Mouse (Mus musculus): Measurements from ENCODE around the gene Pnpt1. TPM values are rescaled to one million over a fixed set of nuclear protein-coding genes. Genes with fewer than 3 reads are reported as not detected.

Gene Pnpt1
- polyA plus RNA-seq (2015; fragmentation: Nextera tagmentation; extraction: Ambion mirVana): 25.1 and 26.0 TPM in 2 replicates

DNA sequence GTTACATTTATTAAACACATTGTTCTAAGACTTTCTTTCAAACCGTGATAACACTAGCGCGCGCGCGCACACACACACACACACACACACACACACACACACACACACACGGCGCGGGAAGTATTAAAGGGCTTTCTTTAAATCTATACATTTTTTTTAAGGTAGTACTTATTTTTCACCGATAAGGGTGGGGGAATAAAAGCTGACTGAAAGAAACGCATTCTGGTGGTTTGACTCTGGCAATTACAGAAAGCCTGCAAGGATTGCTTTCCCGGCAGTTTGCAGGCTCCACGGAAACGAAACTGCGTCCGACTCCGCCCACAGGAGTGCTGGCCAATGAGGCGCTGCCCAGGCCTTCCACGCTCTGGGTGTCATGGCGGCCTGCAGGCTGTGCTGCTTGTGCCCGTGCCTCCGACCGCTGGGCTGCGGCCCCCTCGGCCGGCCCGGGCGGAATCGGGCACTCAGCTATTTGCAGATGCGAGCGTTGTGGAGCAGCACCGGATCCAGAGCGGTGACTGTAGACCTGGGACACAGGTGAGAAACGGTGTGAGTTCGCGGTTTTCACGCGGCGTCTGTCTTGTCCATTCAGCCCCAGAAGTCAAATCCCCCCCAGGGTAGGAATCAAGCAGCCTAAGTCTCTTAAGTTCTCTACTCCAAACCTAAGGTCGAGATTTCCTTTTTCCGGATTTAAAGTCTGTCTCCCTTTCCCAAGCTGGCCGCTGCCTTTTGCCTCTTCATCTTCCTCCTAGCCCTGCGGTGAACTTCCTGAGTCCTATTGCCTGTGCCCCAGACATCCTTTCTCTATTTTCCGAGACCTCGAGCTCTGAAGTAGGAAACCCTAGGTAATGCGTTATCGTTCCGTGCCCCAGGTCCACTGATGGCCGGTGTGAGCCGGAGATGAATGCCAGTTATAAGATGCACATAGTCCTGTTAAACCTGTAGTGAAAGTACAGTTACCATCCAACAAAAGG, at the start of gene Pnpt1:
Pnpt1 (plus strand) TSS at position 360 of the 971 bp plus-strand sequence.
- H3K36me3 ChIP-seq (replicated peaks): peaks cover 16% of the 10 kb centered on the region
- peak within 1 kb of the TSS; percentile 77 for H3K4me2 ChIP-seq
- 2% methylated on average over 50 of the region's 50 CpGs for WGBS (ENCODE audit: insufficient replicate concordance)
- peak within 1 kb of the TSS; percentile 84 for H3K9ac ChIP-seq
- H3K27me3 ChIP-seq: no peaks in the 10 kb centered on the region
- no peaks in the 10 kb centered on the region for H3K9me3 ChIP-seq (replicated peaks)
- peak; percentile 100 for ATAC-seq (ENCODE audit: insufficient read depth)
- H3K4me3 ChIP-seq (replicated peaks): peak within 1 kb of the TSS; percentile 86
- peak within 1 kb of the TSS; percentile 58 for H3K27ac ChIP-seq (replicated peaks)
- peaks cover 8% of the 10 kb centered on the region for H3K4me1 ChIP-seq (replicated peaks)

DNA sequence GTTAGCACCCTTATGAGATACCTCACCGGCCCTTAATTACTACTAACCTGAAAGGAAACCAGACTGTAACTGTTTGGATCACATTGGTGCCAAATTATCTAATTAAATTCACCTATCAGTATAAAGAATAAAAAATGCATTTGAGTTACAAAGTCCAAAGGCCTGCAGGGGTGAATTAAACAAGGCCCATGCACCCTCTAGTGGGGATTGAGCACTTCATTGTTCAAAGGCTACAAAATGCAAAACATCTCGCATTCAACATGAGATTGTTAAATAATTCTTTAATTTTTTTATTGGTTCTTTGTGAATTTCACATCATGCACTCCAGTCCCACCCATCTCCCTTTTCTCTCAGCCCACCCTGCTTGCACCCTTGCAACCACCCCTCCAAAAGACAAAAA, 38.1 kb upstream of the Pnpt1 start:
- Histone ChIP-seq H3K9me3 (replicated peaks) (no peaks in the 10 kb centered on the region), H3K4me3 (replicated peaks) (no peak overlapping the region), H3K4me2 (no peak overlapping the region), H3K36me3 (replicated peaks) (no peaks in the 10 kb centered on the region), H3K27ac (replicated peaks) (no peak overlapping the region), H3K4me1 (replicated peaks) (no peaks in the 10 kb centered on the region), H3K9ac (no peak overlapping the region), H3K27me3 (no peaks in the 10 kb centered on the region)
- no peak for ATAC-seq (ENCODE audit: insufficient read depth)
- 59% methylated on average over 2 of the region's 2 CpGs for WGBS (ENCODE audit: insufficient replicate concordance)

DNA sequence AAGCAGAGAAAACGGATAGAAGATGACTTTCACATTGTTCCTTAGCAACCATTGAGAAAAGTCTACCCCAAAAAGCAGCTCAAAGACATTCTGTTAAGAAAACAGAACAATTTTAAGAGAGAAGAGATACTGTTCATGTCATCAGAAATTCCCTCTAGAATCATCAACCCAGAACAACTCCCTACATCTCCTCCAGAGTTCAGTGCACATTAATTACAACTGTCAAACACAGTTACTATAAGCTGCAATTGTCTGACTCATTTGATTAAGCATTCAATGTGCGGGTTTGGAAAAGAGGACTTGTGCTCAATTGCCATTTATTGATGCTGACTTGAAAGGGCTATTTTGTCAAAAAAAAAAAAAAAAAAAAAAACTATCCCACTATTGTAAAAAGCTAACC, 31.6 kb upstream of the Pnpt1 start:
- Histone ChIP-seq H3K36me3 (replicated peaks) (no peaks in the 10 kb centered on the region), H3K9ac (no peak overlapping the region), H3K9me3 (replicated peaks) (no peaks in the 10 kb centered on the region), H3K4me1 (replicated peaks) (no peaks in the 10 kb centered on the region), H3K4me3 (replicated peaks) (no peak overlapping the region), H3K4me2 (no peak overlapping the region), H3K27ac (replicated peaks) (no peak overlapping the region), H3K27me3 (no peaks in the 10 kb centered on the region)
- ATAC-seq (ENCODE audit: insufficient read depth): no peak
- 47% methylated on average over 2 of the region's 2 CpGs for WGBS (ENCODE audit: insufficient replicate concordance)

DNA sequence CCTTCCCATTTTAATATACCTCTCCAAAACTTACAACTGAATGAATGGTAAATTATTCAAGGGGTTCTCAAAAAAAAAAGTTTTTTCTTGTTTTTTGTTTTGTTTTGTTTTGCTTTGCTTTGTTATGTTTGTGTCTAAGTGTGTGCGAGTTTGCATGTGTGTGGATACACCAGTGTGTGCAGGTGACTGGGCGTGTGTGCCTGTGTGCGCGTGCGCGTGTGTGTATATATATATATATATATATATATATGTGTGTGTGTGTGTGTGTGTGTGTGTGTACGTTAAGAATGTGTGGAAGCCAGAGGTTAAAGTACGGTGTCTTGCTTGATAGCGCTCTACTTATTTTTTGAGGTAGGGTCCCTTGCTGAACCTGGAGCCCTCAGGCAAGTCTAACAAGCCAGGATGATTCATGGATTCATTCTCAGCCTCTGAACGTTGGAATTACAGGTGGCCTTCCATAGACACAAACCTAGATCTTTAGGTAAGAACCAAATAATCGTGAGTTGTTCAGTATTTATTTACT, 621 bp upstream of the Pnpt1 start:
- H3K4me1 ChIP-seq (replicated peaks): peaks cover 8% of the 10 kb centered on the region
- H3K27ac ChIP-seq (replicated peaks): no peak overlapping the region; the same call in 1 of the 2 replicates
- H3K4me2 ChIP-seq: peak overlapping the region; percentile 77
- peak overlapping the region; percentile 84; the same call in 1 of the 2 replicates for H3K9ac ChIP-seq
- H3K9me3 ChIP-seq (replicated peaks): no peaks in the 10 kb centered on the region
- H3K36me3 ChIP-seq (replicated peaks): peaks cover 15% of the 10 kb centered on the region
- H3K4me3 ChIP-seq (replicated peaks): peak overlapping the region; percentile 86
- 48% methylated on average over 11 of the region's 11 CpGs for WGBS (ENCODE audit: insufficient replicate concordance)
- no peaks in the 10 kb centered on the region for H3K27me3 ChIP-seq
- peak; percentile 8; the same call in 1 of the 2 replicates for ATAC-seq (ENCODE audit: insufficient read depth)

DNA sequence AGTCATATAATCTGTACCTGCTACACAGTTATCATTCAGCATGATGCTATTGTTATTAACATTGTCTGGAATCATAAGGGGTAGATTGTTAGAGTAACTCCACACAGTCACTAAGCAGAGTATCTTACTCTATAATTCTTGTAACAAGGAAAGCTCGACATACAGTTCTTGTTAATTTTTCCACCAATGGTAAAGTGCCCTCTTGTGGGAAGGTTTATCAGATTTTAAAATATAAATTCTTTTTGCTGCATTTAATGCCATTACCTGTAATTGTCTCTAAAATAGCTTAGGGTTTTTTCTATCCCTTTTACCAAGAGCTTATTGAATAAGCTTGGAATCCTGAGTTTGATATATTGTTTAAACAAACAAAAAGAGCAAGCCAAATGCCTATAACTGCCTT, 10.1 kb downstream of the Pnpt1 start:
- 58% methylated on average over 1 of the region's 1 CpGs for whole genome bisulfite sequencing (ENCODE audit: insufficient replicate concordance)
- Histone ChIP-seq H3K4me2 (no peak overlapping the region), H3K27me3 (no peaks in the 10 kb centered on the region), H3K9me3 (replicated peaks) (no peaks in the 10 kb centered on the region), H3K4me3 (replicated peaks) (no peak overlapping the region), H3K4me1 (replicated peaks) (no peaks in the 10 kb centered on the region), H3K9ac (no peak overlapping the region), H3K27ac (replicated peaks) (no peak overlapping the region), H3K36me3 (replicated peaks) (peaks cover 27% of the 10 kb centered on the region)
- ATAC-seq (ENCODE audit: insufficient read depth): no peak

DNA sequence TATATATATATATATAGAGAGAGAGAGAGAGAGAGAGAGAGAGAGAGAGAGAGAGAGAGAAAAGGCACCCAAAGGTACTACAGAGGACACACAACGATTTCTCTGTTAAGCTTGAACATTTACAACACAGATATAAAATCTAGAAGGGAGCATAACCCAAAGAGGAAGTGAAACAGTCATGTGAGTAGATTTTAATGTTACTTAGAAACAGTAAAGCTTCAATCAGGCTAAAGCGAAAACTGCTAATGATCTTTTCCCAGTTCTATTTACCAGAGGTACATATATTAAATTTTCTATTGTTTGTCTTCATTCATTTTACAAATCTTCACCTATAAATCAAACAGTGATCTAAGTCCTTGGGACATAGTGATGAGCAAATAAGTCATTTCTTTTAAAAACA, 18.4 kb downstream of the Pnpt1 start:
- peaks cover 32% of the 10 kb centered on the region for H3K36me3 ChIP-seq (replicated peaks)
- no peak overlapping the region for H3K4me3 ChIP-seq (replicated peaks)
- no peak overlapping the region for H3K4me2 ChIP-seq
- no peak overlapping the region for H3K27ac ChIP-seq (replicated peaks)
- H3K27me3 ChIP-seq: no peaks in the 10 kb centered on the region
- no peak overlapping the region for H3K9ac ChIP-seq
- no peaks in the 10 kb centered on the region for H3K9me3 ChIP-seq (replicated peaks)
- WGBS (ENCODE audit: insufficient replicate concordance): 80% methylated on average over 2 of the region's 2 CpGs
- H3K4me1 ChIP-seq (replicated peaks): no peaks in the 10 kb centered on the region
- ATAC-seq (ENCODE audit: insufficient read depth): no peak

DNA sequence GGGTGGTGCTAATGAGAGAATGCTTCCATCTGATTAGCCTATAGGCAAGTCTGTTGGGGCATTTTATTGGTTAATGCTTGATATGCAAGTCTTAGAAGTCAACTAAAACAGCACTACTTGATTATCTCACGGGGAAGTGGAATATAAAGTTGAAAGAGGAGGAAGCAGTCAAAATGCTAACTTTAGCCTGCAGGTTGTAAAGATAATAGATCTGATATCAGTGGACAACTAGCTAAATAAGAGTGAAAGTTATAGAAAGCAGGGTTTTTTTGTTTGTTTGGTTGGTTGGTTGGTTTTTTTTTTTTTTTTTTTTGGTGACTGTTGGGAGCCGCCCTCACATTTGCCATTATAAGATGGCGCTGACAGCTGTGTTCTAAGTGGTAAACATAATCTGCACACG, 33.0 kb downstream of the Pnpt1 start:
- WGBS (ENCODE audit: insufficient replicate concordance): 67% methylated on average over 4 of the region's 4 CpGs
- H3K36me3 ChIP-seq (replicated peaks): peaks cover 19% of the 10 kb centered on the region

DNA sequence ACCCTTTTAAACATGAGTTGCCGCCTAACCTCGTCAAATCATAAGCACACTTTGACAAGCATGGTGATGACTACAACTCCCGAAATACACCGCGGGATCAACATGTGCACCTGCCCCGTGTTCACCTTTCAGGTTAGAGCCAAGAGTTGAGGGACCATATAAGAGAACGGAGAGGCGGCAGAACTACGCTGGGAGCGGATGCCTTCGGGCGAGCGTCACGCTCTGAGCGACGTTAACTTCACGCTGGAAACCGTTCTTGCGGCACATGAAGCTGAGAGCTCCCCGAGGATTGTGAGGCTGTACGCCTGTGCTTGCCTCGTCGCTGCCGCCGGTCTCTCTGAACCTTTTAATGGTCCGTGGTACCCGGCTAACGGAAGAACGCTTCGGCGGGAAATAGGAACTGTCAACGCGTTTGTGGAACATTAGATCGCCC, 41.4 kb downstream of the Pnpt1 start:
- Histone ChIP-seq H3K9me3 (replicated peaks) (no peaks in the 10 kb centered on the region), H3K9ac (peak overlapping the region; percentile 96), H3K36me3 (replicated peaks) (no peaks in the 10 kb centered on the region), H3K27me3 (no peaks in the 10 kb centered on the region), H3K4me2 (peak overlapping the region; percentile 97), H3K4me1 (replicated peaks) (peaks cover 15% of the 10 kb centered on the region), H3K4me3 (replicated peaks) (peak overlapping the region; percentile 87), H3K27ac (replicated peaks) (peak overlapping the region; percentile 97)
- peak; percentile 3; the same call in 1 of the 2 replicates for ATAC-seq (ENCODE audit: insufficient read depth)
- under 1% methylated on average over 34 of the region's 34 CpGs for WGBS (ENCODE audit: insufficient replicate concordance)

More for the DNA sequence above, 33.0 kb downstream of the Pnpt1 start:
- Histone ChIP-seq H3K4me3 (replicated peaks) (no peak overlapping the region), H3K9me3 (replicated peaks) (no peaks in the 10 kb centered on the region), H3K27me3 (no peaks in the 10 kb centered on the region), H3K9ac (no peak overlapping the region), H3K4me2 (no peak overlapping the region), H3K27ac (replicated peaks) (no peak overlapping the region), H3K4me1 (replicated peaks) (no peaks in the 10 kb centered on the region)
- no peak for ATAC-seq (ENCODE audit: insufficient read depth)

DNA sequence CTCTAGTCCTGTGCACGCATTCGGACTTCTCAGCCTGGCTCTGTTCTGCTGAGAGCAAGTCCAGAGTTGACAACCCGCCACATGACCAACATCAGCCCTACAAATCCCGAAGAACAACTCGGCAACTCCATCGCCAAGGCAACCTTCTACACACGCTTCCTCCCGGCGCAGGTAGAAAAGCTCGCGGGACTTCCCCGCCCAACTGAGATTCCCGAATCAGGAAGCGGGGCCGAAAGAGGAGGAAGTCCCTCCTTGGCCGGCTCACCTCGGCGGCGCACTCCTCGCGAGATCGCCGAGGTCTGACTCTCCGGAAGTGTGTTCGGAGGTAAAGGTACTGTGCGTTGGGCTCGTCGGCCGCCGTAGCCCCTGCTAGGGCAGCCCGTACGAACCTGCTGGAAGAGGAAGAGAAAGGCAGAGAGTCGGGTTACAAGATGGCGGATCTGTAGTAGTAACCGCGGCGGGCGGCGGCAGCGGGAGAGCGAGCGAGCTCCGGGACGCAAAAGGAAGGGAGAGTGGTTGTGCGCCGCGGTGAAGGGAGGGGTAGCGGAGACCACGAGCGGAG, 42.1 kb downstream of the Pnpt1 start, which contains the start of gene Ppp4r3b:
Ppp4r3b (plus strand) TSS at position 328 of the 562 bp plus-strand sequence.
- WGBS (ENCODE audit: insufficient replicate concordance): under 1% methylated on average over 50 of the region's 50 CpGs
- Histone ChIP-seq H3K4me2 (peak within 1 kb of the TSS; percentile 97), H3K27ac (replicated peaks) (peak within 1 kb of the TSS; percentile 97), H3K4me1 (replicated peaks) (peaks cover 15% of the 10 kb centered on the region), H3K9me3 (replicated peaks) (no peaks in the 10 kb centered on the region), H3K36me3 (replicated peaks) (no peaks in the 10 kb centered on the region), H3K27me3 (no peaks in the 10 kb centered on the region), H3K9ac (peak within 1 kb of the TSS; percentile 96), H3K4me3 (replicated peaks) (peak within 1 kb of the TSS; percentile 87)
- ATAC-seq (ENCODE audit: insufficient read depth): peak; percentile 95

DNA sequence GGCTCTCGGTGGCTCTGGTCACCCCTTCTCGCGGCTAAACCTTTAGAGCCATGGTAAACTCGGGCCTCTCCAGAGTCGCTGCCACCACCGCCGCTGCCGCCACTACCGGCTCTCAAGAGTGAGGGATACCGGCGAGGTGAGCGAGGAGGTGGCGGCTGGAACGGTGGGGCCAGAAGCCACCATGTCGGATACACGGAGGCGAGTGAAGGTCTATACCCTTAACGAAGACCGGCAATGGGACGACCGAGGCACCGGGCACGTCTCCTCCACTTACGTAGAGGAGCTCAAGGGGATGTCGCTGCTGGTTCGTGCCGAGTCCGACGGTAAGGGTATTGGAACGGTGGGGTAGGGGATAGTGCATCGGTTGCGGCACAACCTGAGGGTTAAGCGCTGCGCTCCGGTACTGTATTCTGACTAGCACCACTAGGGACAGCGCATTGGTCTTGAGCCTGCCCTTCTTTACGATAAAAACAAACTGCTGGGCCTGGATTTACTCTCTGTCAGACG, 42.6 kb downstream of the Pnpt1 start:
- Histone ChIP-seq H3K27me3 (no peaks in the 10 kb centered on the region), H3K4me3 (replicated peaks) (peak overlapping the region; percentile 87), H3K4me2 (peak overlapping the region; percentile 97), H3K36me3 (replicated peaks) (0 out of 2 replicates have a peak, but pooled peaks cover 1% of the 10 kb centered on the region), H3K9ac (peak overlapping the region; percentile 96), H3K4me1 (replicated peaks) (peaks cover 15% of the 10 kb centered on the region), H3K9me3 (replicated peaks) (no peaks in the 10 kb centered on the region), H3K27ac (replicated peaks) (peak overlapping the region; percentile 97)
- ATAC-seq (ENCODE audit: insufficient read depth): peak; percentile 68
- under 1% methylated on average over 38 of the region's 38 CpGs for WGBS (ENCODE audit: insufficient replicate concordance)

All from liver, embryonic 15.5 days (tissue).